Mouse (Mus musculus): ENCODE measurements around the gene Pik3c2g. TPM values are rescaled to one million over a fixed set of nuclear protein-coding genes. Genes with fewer than 3 reads are reported as not detected.
"Not testable (repeated sequence)": the region's sequence is repeated elsewhere in the genome, so short reads cannot be mapped to it uniquely, and the experiment has no call there.

Gene Pik3c2g
- polyA plus RNA-seq, 1 experiment, result 0.04 TPM

- no peak for DNase-seq (ENCODE audit: low spot score)
Observed at GRCm38 (mm10) chr6:139908997-139909669, 322.1 kb downstream of the Pik3c2g start.

- no peak for DNase-seq (ENCODE audit: low spot score)
Observed at GRCm38 (mm10) chr6:139928766-139929165, 341.7 kb downstream of the Pik3c2g start.

DNA sequence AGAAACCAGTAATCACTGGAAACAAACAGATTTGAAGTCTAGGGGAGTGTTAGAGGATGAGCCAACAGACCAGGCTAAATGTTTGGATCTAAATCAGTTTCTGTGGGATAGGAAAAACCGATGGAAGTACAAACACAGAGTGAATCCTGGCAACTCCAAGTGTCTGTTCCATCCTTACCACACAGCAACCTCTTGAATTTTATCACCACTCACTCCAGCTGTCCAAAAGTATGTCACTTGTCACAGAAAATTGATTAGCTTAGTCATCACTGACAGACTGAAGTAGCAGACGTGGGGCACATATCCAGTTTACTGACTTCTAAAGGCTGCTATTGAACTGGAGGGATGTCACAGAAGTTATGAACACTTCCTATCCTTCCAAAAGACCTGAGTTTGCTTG is 347.8 kb downstream of the Pik3c2g start:
- DNase-seq (ENCODE audit: low spot score), result no peak

DNA sequence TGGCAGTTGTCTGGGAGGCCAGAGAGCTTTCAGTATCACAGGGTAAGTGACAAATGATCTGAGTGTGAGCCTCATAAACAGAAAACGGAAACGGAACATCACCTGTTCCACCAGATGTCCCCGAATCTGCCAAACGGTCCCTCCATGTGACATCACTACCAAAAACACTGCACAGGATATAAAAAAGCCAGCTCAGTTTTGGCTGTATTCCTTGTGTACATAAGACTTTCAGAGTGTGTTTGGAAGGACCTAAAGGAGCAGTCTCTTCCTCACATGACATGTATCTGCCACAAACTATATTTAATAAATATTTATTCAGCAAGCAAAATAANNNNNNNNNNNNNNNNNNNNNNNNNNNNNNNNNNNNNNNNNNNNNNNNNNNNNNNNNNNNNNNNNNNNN is 350.6 kb downstream of the Pik3c2g start:
- not testable (repeated sequence) for DNase-seq (ENCODE audit: low spot score)

DNA sequence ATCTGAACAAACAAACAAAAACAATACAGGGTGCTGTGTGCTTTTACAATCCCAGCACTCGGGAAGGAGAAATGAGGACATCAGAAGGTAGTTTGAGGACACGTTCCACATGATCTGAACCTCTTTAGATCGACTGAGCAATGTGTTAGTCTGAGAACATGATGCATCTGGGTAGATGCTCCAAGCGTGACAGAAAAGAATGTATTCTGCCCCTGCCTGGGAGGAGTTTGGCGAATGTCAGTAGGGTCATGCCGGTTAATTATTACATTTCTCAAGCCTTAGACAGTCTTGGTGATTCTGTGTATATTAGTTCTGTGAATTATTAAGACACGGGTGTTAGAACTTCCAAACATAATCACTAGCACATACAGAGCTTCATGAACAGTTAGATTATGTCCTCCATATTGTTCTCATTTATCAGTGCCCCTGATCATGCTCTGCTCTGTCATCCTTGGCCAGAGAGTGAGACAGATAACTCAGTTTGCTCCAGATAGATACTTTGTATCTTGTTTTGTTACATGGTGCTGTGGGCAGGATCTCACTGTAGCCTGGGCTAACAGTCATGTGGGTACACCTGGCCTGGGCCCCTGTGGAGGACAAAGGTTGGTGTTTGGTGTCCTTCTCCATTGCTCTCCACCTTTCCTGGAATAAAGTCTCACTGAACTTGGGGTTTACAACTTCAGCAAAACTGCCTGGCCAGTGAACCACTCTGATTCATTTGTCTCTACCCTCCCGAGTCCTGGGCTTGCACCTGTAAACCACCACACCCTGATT is 360.3 kb downstream of the Pik3c2g start:
- no peak for DNase-seq (ENCODE audit: low spot score)

- no peak for DNase-seq (ENCODE audit: low spot score)
Observed at GRCm38 (mm10) chr6:139953596-139953995, 366.6 kb downstream of the Pik3c2g start.

GRCm38 (mm10) chr6:139957531-139958241 is 370.7 kb downstream of the Pik3c2g start:
- DNase-seq (ENCODE audit: low spot score), result no peak

- no peak for DNase-seq (ENCODE audit: low spot score)
Observed at GRCm38 (mm10) chr6:139963775-139964174, 376.8 kb downstream of the Pik3c2g start.

DNA sequence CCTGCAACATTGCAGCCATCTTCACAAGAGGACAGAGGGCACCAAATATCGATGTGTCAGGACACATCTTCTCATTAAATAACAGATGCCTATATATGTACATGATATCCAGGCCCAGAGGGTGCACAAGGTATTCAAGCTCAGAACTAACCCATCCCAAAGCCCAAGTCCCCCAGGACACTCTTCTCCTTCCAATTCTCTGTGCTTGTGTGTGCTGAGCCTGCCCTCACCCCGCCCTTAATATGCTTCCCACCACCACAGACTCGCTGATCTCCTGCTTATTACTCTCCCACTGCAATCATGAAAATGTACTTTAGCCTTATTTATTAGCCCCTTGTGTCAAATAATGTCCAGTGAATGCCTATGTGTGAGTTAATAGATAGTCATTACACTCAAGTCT is 377.9 kb downstream of the Pik3c2g start:
- no peak for DNase-seq (ENCODE audit: low spot score)

GRCm38 (mm10) chr6:139966684-139967083 is 379.7 kb downstream of the Pik3c2g start:
- DNase-seq (ENCODE audit: low spot score), result no peak

- DNase-seq (ENCODE audit: low spot score), result no peak
Observed at GRCm38 (mm10) chr6:139971608-139972298, 384.7 kb downstream of the Pik3c2g start.

GRCm38 (mm10) chr6:139974668-139975067 is 387.6 kb downstream of the Pik3c2g start:
- no peak for DNase-seq (ENCODE audit: low spot score)

DNA sequence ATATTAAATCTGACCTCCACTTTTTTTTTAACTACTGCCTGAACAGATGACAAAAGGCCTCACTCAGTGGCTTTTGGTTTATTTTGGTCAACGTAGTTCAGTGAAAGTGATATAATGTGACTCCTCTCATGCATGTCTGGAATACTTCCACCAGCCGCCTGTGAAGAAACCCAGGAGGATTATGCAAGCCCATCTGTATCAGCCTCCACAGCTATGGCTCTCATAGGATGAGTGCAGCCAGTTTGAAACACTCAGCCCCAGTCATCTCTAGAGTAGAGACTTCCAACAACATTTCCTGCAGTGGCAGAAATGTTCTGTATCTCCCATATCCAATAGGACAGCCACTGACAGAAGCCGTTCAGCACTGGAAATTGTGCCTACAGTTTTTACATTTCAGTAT is 391.1 kb downstream of the Pik3c2g start:
- DNase-seq (ENCODE audit: low spot score), result no peak

DNA sequence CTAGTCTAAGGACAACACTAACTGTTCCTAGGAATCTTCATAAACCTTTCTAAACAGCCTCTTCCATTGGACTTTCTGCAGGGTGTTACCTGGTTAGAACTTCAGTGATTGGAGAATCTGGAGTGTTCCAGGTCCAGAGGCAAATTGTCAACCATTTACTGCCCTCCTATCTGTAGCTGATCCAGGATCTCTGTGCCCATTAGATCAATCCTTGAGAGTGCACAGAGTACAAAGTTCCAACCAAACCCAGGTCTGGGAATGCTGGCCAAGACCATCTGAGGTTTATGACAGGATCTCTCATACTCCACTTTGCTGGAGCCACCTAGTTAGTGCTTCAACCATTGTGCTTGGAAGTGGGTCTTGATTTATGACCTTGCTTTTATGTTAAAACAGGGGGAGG is 394.0 kb downstream of the Pik3c2g start:
- no peak for DNase-seq (ENCODE audit: low spot score)

GRCm38 (mm10) chr6:139984069-139984468 is 397.0 kb downstream of the Pik3c2g start:
- DNase-seq (ENCODE audit: low spot score), result no peak

- DNase-seq (ENCODE audit: low spot score), result no peak
Observed at GRCm38 (mm10) chr6:139986564-139986963, 399.5 kb downstream of the Pik3c2g start.

DNA sequence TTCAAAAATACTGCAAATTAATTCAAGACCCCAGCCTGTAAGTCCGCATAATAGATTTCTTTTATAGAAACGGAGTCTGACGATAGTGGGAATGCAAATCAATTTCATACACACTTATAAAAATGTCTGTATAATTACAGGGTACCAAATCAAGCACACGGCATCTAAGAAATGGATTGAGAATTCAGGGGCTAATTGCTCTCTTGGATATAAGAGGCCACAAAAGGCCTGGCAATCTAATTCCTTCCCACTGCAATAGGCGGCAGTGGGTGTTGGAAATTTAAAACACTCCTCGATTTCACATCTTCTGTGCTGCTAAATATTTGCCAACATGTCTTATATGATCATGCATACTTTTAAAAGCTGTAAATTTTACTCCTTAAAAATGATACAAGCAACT is 402.1 kb downstream of the Pik3c2g start:
- no peak for DNase-seq (ENCODE audit: low spot score)

DNA sequence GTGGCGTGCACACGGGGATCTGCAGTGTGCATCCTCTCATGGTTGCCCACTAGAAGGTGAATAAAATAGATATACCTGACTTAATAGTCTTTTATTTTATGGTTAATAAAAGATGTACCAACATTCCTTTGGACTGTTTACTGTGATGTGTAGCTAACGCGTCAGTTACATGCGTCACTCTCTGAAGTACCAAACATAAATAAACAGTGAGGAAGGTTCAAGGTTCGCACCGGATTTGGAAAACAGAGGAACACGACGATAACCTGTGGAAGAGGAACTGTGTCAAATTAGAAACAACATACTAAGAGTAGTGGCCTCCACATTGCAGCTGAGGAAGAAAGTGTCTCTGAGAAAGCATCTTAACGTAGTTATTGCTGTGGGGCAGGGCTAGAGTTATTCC is 402.6 kb downstream of the Pik3c2g start:
- DNase-seq (ENCODE audit: low spot score), result no peak

GRCm38 (mm10) chr6:140005181-140005580 is 418.2 kb downstream of the Pik3c2g start:
- DNase-seq (ENCODE audit: low spot score), result no peak

Measured in urinary bladder, adult 2 months (tissue).